Mouse (Mus musculus): ENCODE measurements around the gene Olfr824.
"Not testable (repeated sequence)": the region's sequence is repeated elsewhere in the genome, so short reads cannot be mapped to it uniquely, and the experiment has no call there.

The Olfr824 gene

DNA sequence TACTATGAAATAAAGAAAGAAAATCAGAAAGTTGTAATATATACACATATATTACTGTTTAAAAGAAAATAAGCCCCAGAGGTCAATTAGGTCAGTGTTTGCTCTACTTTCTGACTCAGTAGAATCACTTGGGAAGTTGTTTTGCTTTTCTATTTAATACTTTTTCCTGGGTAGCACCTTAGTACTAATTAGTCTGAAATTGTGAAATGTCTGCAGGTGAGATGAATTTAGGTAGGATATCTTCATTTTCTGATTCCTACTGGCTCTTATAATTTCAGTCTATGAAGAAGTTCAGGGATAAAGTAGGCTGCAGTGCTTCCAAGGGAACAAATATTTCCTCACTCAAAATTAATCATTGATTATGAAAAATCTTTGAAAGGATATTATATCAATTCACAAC is at the start of gene Olfr824:
Gene Olfr824, minus strand, starts transcription at position 101 of the 400 bp plus-strand sequence.
- DNase-seq (ENCODE audit: low read depth, low spot score): not testable (repeated sequence)

DNA sequence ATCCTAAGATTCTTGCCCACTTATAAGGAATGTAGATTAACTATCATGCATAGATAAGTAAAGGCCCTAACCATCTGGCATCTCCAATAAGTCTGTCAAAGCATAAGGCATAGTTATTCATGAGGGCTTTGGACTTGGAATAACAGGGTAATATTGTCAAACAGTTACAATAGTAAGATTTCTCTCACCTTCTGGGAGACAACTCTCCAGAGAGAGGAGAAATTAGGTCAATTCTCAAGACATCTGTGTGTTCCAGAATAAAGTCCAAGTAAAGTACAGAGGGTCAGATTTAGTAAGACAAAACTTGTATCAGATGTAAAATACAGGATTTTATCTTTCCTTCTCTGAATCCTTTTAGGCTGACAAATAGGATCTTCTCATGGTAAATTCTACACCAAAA is 36.9 kb upstream of the Olfr824 start, which contains the start of gene Olfr825:
Gene Olfr825, minus strand, starts transcription at position 101 of the 400 bp plus-strand sequence.
- no peak for DNase-seq (ENCODE audit: low read depth, low spot score)

DNA sequence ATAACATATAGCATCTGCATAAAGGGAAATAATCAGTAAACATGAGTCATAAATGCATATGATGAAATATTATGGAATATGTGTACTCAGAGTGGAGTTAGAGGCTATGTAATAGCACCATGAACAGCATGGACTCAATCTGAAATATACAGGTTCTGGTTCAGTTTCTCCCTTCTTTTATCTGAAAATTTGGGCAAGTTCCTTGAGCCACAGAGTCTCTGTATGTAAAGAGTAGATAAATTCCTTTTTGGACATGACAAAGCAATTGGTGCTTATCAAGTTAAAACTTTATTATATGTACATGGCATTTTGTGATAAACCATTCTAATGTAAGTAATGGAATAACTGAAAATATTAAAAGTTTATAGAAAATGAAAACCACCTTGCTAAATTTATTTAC is 35.4 kb upstream of the Olfr824 start:
- DNase-seq (ENCODE audit: low read depth, low spot score): no peak

DNA sequence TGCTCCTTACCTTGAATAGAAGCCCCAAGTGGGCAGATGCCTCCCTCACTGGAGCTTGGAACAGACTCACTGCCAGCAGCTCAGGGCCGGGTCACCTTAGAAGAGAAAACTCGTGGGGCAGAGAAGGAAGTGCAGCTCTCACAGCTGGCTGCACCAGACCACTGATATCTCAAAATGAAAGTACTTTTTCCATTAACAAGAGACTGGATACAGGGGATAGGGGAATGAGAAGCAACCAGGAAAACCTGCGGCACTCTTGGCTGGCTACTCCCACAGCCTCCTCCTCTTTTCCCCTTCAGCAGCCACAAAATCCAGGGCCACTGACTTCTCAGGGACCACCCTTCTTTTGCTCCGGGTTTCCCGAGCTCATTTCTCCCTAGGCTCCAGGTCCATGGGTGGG is 14.3 kb upstream of the Olfr824 start:
- DNase-seq (ENCODE audit: low read depth, low spot score): no peak

DNA sequence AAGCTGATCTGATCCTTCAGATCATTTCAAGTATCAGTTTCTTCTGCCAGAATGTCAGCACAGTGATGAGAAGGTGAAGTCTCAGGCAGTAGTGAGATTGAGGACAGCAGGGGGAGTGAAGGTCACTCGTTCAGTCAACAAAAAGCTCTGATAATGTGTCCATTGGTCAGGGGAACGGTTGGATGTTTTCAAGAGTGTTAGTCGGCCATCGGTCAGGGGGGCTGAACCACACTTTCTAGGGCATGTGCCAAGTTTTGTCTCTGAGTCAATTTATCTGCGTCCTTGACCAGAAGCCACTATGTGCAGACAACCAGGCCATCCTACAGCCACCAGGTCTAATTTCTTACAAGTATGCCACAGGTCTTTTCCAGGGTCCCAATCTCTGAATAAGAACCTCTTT is 12.7 kb upstream of the Olfr824 start:
- DNase-seq (ENCODE audit: low read depth, low spot score): not testable (repeated sequence)

DNA sequence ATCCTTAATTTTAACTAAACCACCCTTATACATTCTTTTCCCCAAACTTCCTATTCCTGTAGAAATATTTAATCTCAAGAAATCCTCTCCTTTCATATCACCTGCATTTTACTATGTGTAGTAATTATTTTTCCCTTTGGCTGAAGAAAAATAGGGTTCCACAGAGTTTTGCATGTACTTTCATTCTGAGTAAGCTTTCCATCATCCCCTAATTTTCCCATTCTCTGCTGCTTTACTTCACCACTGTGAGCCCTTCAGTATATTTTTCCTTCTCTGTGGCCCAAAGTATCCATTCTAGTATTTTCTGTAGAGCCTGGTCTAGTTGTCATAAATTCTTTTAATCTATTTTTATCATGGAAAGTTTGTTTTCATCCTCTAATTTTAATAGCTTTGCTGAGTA is 5.0 kb upstream of the Olfr824 start:
- no peak for DNase-seq (ENCODE audit: low read depth, low spot score)

DNA sequence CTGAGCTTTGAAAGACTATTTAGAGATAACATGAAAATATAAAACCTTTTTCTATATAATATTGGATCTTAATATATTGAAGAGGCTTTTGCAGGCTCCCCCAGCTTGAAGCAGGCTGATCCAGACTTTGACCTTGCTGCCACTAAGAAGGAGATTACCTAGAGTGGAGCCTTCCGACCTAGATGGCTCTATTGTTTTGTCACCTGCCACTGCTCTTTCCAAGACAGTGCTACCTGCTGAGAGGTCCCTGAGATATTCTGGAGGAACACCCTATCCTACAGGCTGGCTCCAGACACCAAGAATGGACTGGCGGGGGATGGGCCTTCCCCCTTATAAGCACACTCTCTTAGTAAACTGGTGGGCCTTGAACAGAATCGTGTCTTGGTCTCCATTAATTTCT is 13.8 kb downstream of the Olfr824 start:
- not testable (repeated sequence) for DNase-seq (ENCODE audit: low read depth, low spot score)

DNA sequence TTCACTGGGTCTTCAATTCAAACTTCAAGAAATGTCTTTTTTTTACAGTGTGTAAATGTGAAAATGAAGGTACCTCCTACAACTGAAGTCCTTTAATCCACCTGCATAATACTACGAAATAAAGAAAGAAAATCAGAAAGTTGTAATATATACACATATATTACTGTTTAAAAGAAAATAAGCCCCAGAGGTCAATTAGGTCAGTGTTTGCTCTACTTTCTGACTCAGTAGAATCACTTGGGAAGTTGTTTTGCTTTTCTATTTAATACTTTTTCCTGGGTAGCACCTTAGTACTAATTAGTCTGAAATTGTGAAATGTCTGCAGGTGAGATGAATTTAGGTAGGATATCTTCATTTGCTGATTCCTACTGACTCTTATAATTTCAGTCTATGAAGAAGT is 14.5 kb downstream of the Olfr824 start, which contains the start of gene Olfr823:
Gene Olfr823, minus strand, starts transcription at position 101 of the 400 bp plus-strand sequence.
- DNase-seq (ENCODE audit: low read depth, low spot score): not testable (repeated sequence)

DNA sequence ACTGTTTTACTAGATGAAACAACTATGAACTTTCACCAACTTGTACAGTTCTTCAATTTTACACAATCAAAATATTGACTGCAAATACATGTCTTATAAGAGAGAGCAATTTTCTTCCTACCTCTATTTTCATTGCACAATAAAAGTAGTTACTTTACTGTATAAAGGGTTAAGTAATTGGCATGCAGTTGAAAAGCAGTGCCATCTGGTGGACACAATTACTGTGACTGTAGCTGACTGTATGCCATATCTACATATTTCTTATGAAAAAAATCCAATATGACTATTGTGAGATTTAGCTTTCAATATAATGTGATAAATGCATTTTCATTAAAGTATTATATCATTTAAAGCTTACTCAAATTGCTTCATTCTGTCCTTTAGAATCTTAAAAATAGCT is 33.7 kb downstream of the Olfr824 start:
- DNase-seq (ENCODE audit: low read depth, low spot score): no peak

DNA sequence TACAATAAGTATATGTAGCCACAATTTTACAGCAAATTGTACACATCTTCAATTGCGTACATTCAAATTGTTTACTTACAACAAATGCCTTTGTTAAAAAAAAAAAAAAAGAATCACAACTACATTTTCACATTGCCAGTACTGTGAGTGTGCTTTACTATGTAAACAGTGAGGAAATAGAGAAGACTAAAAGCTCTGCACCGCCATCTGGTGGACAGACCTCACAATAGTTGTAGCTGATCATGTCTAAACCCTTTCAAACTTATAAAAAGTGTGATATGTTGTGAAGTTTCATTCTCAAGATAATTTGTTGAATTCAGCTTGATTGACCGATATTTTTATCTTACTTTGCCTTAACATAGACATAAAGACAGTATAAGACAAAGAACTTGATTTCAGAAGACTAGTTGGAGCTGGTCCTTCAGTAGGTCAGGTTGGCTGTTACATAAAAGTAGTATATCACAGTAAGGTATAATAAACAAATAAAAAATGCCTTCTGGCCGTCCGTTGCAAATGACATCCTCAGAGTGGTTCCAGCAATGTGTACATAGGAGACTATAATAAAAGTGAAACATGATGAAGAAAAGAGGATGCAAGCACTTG is 36.9 kb downstream of the Olfr824 start:
- no peak for DNase-seq (ENCODE audit: low read depth, low spot score)
